Mouse (Mus musculus): ENCODE results near the gene Ybx2. TPM values are rescaled to one million over a fixed set of nuclear protein-coding genes. Genes with fewer than 3 reads are reported as not detected.

The Ybx2 gene
- polyA plus RNA-seq, 1 experiment from 2014 or later: 6.2 TPM

DNA sequence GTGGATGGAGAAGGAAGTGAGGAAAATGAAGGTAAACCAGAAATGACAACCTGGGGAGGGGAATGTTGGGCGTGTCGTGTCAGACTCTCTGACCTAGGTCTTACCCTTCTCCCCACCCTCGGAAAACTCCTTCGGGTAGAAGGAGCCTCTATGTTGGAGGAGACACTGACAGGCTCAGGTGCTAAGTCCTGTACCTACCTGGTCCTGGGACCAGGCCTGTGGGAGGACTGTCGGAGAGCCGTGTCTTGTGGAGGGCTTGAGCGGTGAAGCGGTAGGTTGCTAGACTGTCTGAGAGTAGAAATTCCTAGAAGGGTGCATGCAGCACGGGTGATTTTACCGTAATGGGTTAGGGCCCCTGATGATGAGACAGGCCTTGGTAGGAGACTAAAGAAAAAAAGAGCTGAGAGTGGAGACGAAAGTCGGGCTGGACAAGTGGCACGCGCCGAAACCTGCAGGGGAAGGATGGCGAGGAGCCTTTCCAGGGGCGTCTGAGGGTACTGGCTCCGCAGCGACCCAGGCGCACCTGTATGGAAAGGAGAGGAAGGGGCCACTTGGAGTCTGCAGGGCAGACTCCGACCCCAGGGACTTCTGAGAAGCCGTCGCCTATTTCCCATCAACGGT, 29.2 kb downstream of the Ybx2 start, which contains the start of gene Cldn7:
Gene Cldn7 (plus strand): TSS at position 130 of the 621 bp plus-strand sequence.
- H3K36me3 ChIP-seq (ENCODE audit: control insufficient read depth, insufficient read depth, low read length): peaks cover 10% of the 10 kb centered on the region
- H3K9ac ChIP-seq (ENCODE audit: low read depth, low read length): no peak within 1 kb of the TSS
- no peak for ATAC-seq
- 11% methylated on average over 24 of the region's 24 CpGs for WGBS
- H3K27ac ChIP-seq (ENCODE audit: low read depth, low read length): no peak within 1 kb of the TSS
- H3K27me3 ChIP-seq (replicated peaks; ENCODE audit: control insufficient read depth, insufficient read depth, low read length): peaks cover 46% of the 10 kb centered on the region
- no peaks in the 10 kb centered on the region for H3K9me3 ChIP-seq (ENCODE audit: control insufficient read depth, low read length)
- H3K4me1 ChIP-seq (ENCODE audit: control insufficient read depth, insufficient read depth, low read depth, low read length): peaks cover 8% of the 10 kb centered on the region
- peak within 1 kb of the TSS; percentile 11 for H3K4me2 ChIP-seq (ENCODE audit: low read length)
- peak within 1 kb of the TSS; percentile 12; the same call in 1 of the 2 replicates for H3K4me3 ChIP-seq (ENCODE audit: low read length)

GRCm38 (mm10) chr11:69965271-69966005, 29.8 kb downstream of the Ybx2 start:
- WGBS: 3% methylated on average over 49 of the region's 49 CpGs
- ATAC-seq: no peak
- Histone ChIP-seq H3K9me3 (ENCODE audit: control insufficient read depth, low read length) (no peaks in the 10 kb centered on the region), H3K4me3 (ENCODE audit: low read length) (peak overlapping the region; percentile 25; the same call in 1 of the 2 replicates), H3K27ac (ENCODE audit: low read depth, low read length) (no peak overlapping the region), H3K36me3 (ENCODE audit: control insufficient read depth, insufficient read depth, low read length) (peaks cover 15% of the 10 kb centered on the region), H3K27me3 (replicated peaks; ENCODE audit: control insufficient read depth, insufficient read depth, low read length) (peaks cover 46% of the 10 kb centered on the region), H3K4me1 (ENCODE audit: control insufficient read depth, insufficient read depth, low read depth, low read length) (peaks cover 8% of the 10 kb centered on the region), H3K9ac (ENCODE audit: low read depth, low read length) (no peak overlapping the region), H3K4me2 (ENCODE audit: low read length) (peak overlapping the region; percentile 11)

DNA sequence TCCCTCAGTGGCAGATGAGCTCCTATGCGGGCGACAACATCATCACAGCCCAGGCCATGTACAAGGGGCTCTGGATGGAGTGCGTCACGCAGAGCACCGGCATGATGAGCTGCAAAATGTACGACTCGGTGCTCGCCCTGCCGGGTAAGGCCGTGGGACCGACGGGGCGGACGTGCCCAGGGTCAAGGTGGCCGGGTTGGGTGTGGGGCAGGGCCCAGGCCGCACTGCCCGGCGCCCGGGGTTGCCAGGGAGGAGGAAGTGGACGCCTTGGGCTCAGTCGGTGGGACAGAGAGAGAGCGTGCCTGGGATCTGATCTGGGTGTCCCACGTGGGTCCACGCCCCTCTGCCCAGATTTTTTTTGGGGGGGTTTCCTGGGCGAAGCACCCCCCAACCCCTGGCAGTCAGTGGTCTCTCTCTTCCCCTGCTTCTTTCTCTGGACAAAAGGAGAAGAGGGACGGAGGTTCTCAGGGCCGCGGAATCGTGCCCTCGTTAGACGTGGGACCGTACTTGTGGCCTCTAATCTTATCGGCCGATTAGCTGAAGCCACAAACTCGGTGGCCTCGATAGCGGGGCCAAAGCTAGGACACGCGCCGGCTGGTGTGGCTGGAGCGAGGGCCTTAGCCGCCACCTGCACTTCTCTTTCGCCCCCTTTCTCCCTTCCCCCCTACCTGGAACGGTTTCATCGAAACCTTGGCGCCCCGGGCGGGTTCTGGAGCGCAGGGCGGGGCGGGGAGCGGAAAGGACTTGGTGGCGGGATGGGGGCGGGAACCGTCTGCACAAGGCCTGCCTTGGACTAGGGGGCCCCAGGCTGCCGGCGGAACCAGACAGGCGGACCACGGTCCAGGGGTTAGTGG, 30.6 kb downstream of the Ybx2 start:
- WGBS: 2% methylated on average over 57 of the region's 59 CpGs
- Histone ChIP-seq H3K36me3 (ENCODE audit: control insufficient read depth, insufficient read depth, low read length) (peaks cover 17% of the 10 kb centered on the region), H3K4me3 (ENCODE audit: low read length) (peak overlapping the region; percentile 25), H3K27me3 (replicated peaks; ENCODE audit: control insufficient read depth, insufficient read depth, low read length) (peaks cover 46% of the 10 kb centered on the region), H3K27ac (ENCODE audit: low read depth, low read length) (no peak overlapping the region), H3K4me1 (ENCODE audit: control insufficient read depth, insufficient read depth, low read depth, low read length) (peaks cover 8% of the 10 kb centered on the region), H3K9me3 (ENCODE audit: control insufficient read depth, low read length) (no peaks in the 10 kb centered on the region), H3K9ac (ENCODE audit: low read depth, low read length) (peak overlapping the region; percentile 42; the same call in 1 of the 2 replicates), H3K4me2 (ENCODE audit: low read length) (peak overlapping the region; percentile 49)
- ATAC-seq: 0 out of 2 replicates have a peak, but pooled peaks have one; percentile 20

GRCm38 (mm10) chr11:69966860-69967517, 31.4 kb downstream of the Ybx2 start:
- H3K4me3 ChIP-seq (ENCODE audit: low read length): peak overlapping the region; percentile 25
- peak overlapping the region; percentile 42; the same call in 1 of the 2 replicates for H3K9ac ChIP-seq (ENCODE audit: low read depth, low read length)
- no peak for ATAC-seq
- H3K36me3 ChIP-seq (ENCODE audit: control insufficient read depth, insufficient read depth, low read length): peaks cover 20% of the 10 kb centered on the region
- H3K27ac ChIP-seq (ENCODE audit: low read depth, low read length): no peak overlapping the region
- peaks cover 8% of the 10 kb centered on the region for H3K4me1 ChIP-seq (ENCODE audit: control insufficient read depth, insufficient read depth, low read depth, low read length)
- H3K4me2 ChIP-seq (ENCODE audit: low read length): peak overlapping the region; percentile 49
- peaks cover 46% of the 10 kb centered on the region for H3K27me3 ChIP-seq (replicated peaks; ENCODE audit: control insufficient read depth, insufficient read depth, low read length)
- WGBS: 46% methylated on average over 17 of the region's 17 CpGs
- H3K9me3 ChIP-seq (ENCODE audit: control insufficient read depth, low read length): no peaks in the 10 kb centered on the region

DNA sequence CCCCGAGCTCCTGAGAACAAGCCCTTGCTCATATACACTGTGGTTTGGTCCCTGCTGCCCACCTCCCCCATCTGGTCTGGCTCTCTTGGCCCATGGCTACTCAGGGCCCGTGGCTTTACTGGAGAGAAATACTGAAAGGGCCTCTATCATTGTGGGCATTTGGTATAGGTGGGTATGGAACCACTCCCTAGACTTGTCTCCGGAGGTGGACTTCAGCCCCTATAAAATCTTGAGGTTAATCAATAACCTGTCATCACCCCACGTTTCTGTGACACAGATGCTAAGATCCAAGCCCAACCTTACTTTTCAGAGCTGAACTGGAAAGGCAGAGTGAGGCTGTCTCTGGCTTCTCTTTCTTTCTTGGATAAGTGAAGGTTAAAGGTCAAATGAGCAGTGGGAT, 33.2 kb downstream of the Ybx2 start:
- peaks cover 36% of the 10 kb centered on the region for H3K27me3 ChIP-seq (replicated peaks; ENCODE audit: control insufficient read depth, insufficient read depth, low read length)

DNA sequence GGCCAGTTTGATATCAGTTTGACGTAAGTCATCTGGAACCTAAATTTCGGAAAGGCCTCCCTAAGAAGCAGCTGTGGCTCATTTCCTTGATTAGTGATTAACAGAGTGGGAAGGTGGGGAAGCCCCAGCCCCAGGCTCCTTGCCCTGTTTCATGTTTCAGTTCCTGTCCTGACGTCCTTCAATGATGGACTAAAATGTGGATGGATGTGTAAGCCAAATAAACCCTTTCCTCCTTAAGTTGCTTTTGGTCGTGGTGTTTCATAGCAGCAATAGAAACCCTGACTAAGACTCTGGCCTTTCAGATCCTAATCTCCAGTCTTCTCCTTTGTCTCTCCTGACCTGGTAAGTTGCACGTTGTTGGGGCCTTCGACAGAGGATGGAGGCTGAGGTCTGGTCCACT, 34.6 kb downstream of the Ybx2 start:
- Histone ChIP-seq H3K4me3 (ENCODE audit: low read length) (no peak overlapping the region), H3K4me1 (ENCODE audit: control insufficient read depth, insufficient read depth, low read depth, low read length) (peaks cover 7% of the 10 kb centered on the region), H3K36me3 (ENCODE audit: control insufficient read depth, insufficient read depth, low read length) (peaks cover 25% of the 10 kb centered on the region), H3K9ac (ENCODE audit: low read depth, low read length) (no peak overlapping the region), H3K9me3 (ENCODE audit: control insufficient read depth, low read length) (no peaks in the 10 kb centered on the region), H3K27ac (ENCODE audit: low read depth, low read length) (no peak overlapping the region), H3K27me3 (replicated peaks; ENCODE audit: control insufficient read depth, insufficient read depth, low read length) (peaks cover 22% of the 10 kb centered on the region), H3K4me2 (ENCODE audit: low read length) (no peak overlapping the region)
- ATAC-seq: no peak
- WGBS: 89% methylated on average over 6 of the region's 6 CpGs

More for the DNA sequence above, 33.2 kb downstream of the Ybx2 start:
- peaks cover 20% of the 10 kb centered on the region for H3K36me3 ChIP-seq (ENCODE audit: control insufficient read depth, insufficient read depth, low read length)
- no peak overlapping the region for H3K4me2 ChIP-seq (ENCODE audit: low read length)
- H3K9me3 ChIP-seq (ENCODE audit: control insufficient read depth, low read length): no peaks in the 10 kb centered on the region
- no peak overlapping the region for H3K27ac ChIP-seq (ENCODE audit: low read depth, low read length)
- 89% methylated on average over 4 of the region's 4 CpGs for whole genome bisulfite sequencing
- H3K4me1 ChIP-seq (ENCODE audit: control insufficient read depth, insufficient read depth, low read depth, low read length): peaks cover 8% of the 10 kb centered on the region
- no peak overlapping the region for H3K4me3 ChIP-seq (ENCODE audit: low read length)
- no peak for ATAC-seq
- no peak overlapping the region for H3K9ac ChIP-seq (ENCODE audit: low read depth, low read length)

GRCm38 (mm10) chr11:69970775-69971174, 35.2 kb downstream of the Ybx2 start:
- Histone ChIP-seq H3K9ac (ENCODE audit: low read depth, low read length) (no peak overlapping the region), H3K27me3 (replicated peaks; ENCODE audit: control insufficient read depth, insufficient read depth, low read length) (peaks cover 19% of the 10 kb centered on the region), H3K36me3 (ENCODE audit: control insufficient read depth, insufficient read depth, low read length) (peaks cover 25% of the 10 kb centered on the region), H3K27ac (ENCODE audit: low read depth, low read length) (no peak overlapping the region), H3K4me1 (ENCODE audit: control insufficient read depth, insufficient read depth, low read depth, low read length) (peaks cover 4% of the 10 kb centered on the region), H3K4me3 (ENCODE audit: low read length) (no peak overlapping the region), H3K4me2 (ENCODE audit: low read length) (no peak overlapping the region), H3K9me3 (ENCODE audit: control insufficient read depth, low read length) (no peaks in the 10 kb centered on the region)
- ATAC-seq: no peak
- 87% methylated on average over 3 of the region's 3 CpGs for WGBS

- WGBS: 92% methylated on average over 2 of the region's 2 CpGs
- Histone ChIP-seq H3K27me3 (replicated peaks; ENCODE audit: control insufficient read depth, insufficient read depth, low read length) (no peaks in the 10 kb centered on the region), H3K4me2 (ENCODE audit: low read length) (no peak overlapping the region), H3K36me3 (ENCODE audit: control insufficient read depth, insufficient read depth, low read length) (peaks cover 21% of the 10 kb centered on the region), H3K9ac (ENCODE audit: low read depth, low read length) (no peak overlapping the region), H3K9me3 (ENCODE audit: control insufficient read depth, low read length) (no peaks in the 10 kb centered on the region), H3K27ac (ENCODE audit: low read depth, low read length) (no peak overlapping the region), H3K4me1 (ENCODE audit: control insufficient read depth, insufficient read depth, low read depth, low read length) (peaks cover 10% of the 10 kb centered on the region), H3K4me3 (ENCODE audit: low read length) (no peak overlapping the region)
- no peak for ATAC-seq
Observed at GRCm38 (mm10) chr11:69974907-69975306, 39.3 kb downstream of the Ybx2 start.
